Mouse (Mus musculus) telencephalon, adult 2 months (tissue): ENCODE measurements around the gene Btbd18.
A peak's percentile ranks its signal among the peaks of the same experiment; 100 is the strongest.

ENCODE experiments used
- DNase-seq: peaks from one replicate; pipeline ENCODE4 v3.0.0-alpha.2; 2011; ENCODE audit warnings: low read depth, low spot score

Btbd18 gene

GRCm38 (mm10) chr2:84658806-84659205 lies at the start of gene Btbd18:
Gene Btbd18, plus strand, starts transcription at chr2:84659079.
- no peak for DNase-seq

- DNase-seq, result no peak
Observed at GRCm38 (mm10) chr2:84612764-84613163, 46.1 kb upstream of the Btbd18 start.

GRCm38 (mm10) chr2:84617637-84618515 lies 41.0 kb upstream of the Btbd18 start:
- peak; percentile 33 for DNase-seq

GRCm38 (mm10) chr2:84618914-84619313 lies 40.0 kb upstream of the Btbd18 start:
- DNase-seq, result no peak

- no peak for DNase-seq
Observed at GRCm38 (mm10) chr2:84619646-84620340, 39.1 kb upstream of the Btbd18 start.

- DNase-seq, result no peak
Observed at GRCm38 (mm10) chr2:84622668-84623067, 36.2 kb upstream of the Btbd18 start.

- DNase-seq, result no peak
Observed at GRCm38 (mm10) chr2:84623428-84624119, 35.3 kb upstream of the Btbd18 start.

- DNase-seq, result no peak
Observed at GRCm38 (mm10) chr2:84624201-84624600, 34.7 kb upstream of the Btbd18 start.

GRCm38 (mm10) chr2:84626366-84626975 lies 32.4 kb upstream of the Btbd18 start:
- no peak for DNase-seq

- DNase-seq, result no peak
Observed at GRCm38 (mm10) chr2:84627036-84627435, 31.8 kb upstream of the Btbd18 start.

- no peak for DNase-seq
Observed at GRCm38 (mm10) chr2:84632001-84632400, 26.9 kb upstream of the Btbd18 start.

- DNase-seq, result no peak
Observed at GRCm38 (mm10) chr2:84632999-84633398, 25.9 kb upstream of the Btbd18 start.

GRCm38 (mm10) chr2:84634006-84634405 lies 24.9 kb upstream of the Btbd18 start:
- no peak for DNase-seq

GRCm38 (mm10) chr2:84634934-84635482 lies 23.9 kb upstream of the Btbd18 start:
- DNase-seq, result no peak

GRCm38 (mm10) chr2:84635611-84636010 lies 23.3 kb upstream of the Btbd18 start:
- DNase-seq, result peak; percentile 67

GRCm38 (mm10) chr2:84636231-84636741 lies 22.6 kb upstream of the Btbd18 start:
- no peak for DNase-seq

GRCm38 (mm10) chr2:84637452-84638165 lies 21.3 kb upstream of the Btbd18 start:
- DNase-seq, result no peak

- no peak for DNase-seq
Observed at GRCm38 (mm10) chr2:84638428-84639220, 20.3 kb upstream of the Btbd18 start.

GRCm38 (mm10) chr2:84640833-84641232 lies 18.0 kb upstream of the Btbd18 start:
- no peak for DNase-seq

GRCm38 (mm10) chr2:84646138-84646537 lies 12.7 kb upstream of the Btbd18 start:
- no peak for DNase-seq
